Mouse (Mus musculus) bone marrow macrophage, adult 2 months (primary cell): ENCODE results near the gene Usp32.

ENCODE experiments used
- CTCF ChIP-seq: IDR thresholded peaks from 2 replicates; pipeline ENCODE4 v1.5.1; 2012; ENCODE audit warnings: low read depth, mild to moderate bottlenecking, low read length, moderate library complexity
- POLR2A ChIP-seq: IDR thresholded peaks from 2 replicates; pipeline ENCODE4 v1.6.1; 2012; ENCODE audit warnings: mild to moderate bottlenecking, low read depth, low read length, borderline replicate concordance

GRCm38 (mm10) chr11:84978113-84978512 lies 161.8 kb downstream of the Usp32 start:
- no peak for TF ChIP-seq CTCF
- TF ChIP-seq POLR2A: no peak
